33 mouse cellular contexts compared by ENCODE assay signal in the genomic region with DNA sequence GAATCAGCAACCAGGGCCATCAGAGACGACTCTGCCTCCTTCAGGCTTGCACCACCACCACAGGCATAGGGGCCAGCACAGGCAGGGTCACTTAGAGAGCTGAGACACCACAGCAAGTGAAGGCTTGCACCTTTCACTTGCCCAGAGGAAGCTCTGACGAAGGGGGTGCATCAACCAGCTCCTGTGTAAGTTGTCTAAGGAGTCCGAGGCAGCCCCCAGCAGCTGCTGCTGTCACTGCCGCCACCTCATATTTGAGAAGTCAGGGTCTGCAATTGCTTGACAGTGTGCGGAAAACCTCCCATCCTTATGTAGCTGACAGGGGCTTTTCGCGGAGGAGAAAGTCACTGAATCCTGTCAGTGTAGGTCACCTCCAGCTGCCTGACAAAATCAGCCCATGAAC. TPM values are rescaled to one million over a fixed set of nuclear protein-coding genes. Genes with fewer than 3 reads are reported as not detected.
"Had no signal": no experiment of that assay in that cellular context is flagged by ENCODE, and none has a peak within 500 bp of the region (broad histone marks: within the 10 kb centered on the region; RNA-seq: fewer than 3 reads in every experiment).

No protein-coding gene starts in this region.

- H3K4me2 ChIP-seq: heart, embryonic 12.5 days; hindbrain, embryonic 13.5 days; hindbrain, embryonic 15.5 days; kidney, embryonic 15.5 days; limb, embryonic 13.5 days; limb, embryonic 15.5 days; liver, embryonic 11.5 days had no signal

- ATAC-seq: hindbrain, postnatal 0 days had no signal

- DNase-seq: gastrocnemius, postnatal 14 days; gastrocnemius, postnatal 36 days; heart, adult 18-20 months; heart, postnatal 14 days; heart, postnatal 36 days; kidney, adult 11 months; kidney, adult 2 months; kidney, adult 9 months; kidney, postnatal 14 days; kidney, postnatal 36 days; layer of hippocampus, adult 9-11 months; layer of hippocampus, postnatal 36 days; left cerebral cortex, postnatal 4 days had no signal

- H3K9me3 ChIP-seq: heart, embryonic 10.5 days; heart, embryonic 12.5 days; hindbrain, embryonic 13.5 days; hindbrain, embryonic 15.5 days; kidney, embryonic 15.5 days; limb, embryonic 13.5 days; limb, embryonic 15.5 days had no signal

- H3K27me3 ChIP-seq: heart, embryonic 12.5 days; hindbrain, embryonic 13.5 days; hindbrain, embryonic 15.5 days; kidney, embryonic 15.5 days; limb, embryonic 13.5 days; limb, embryonic 15.5 days had no signal

- H3K36me3 ChIP-seq: hindbrain, embryonic 13.5 days; hindbrain, embryonic 15.5 days had no signal

- H3K4me1 ChIP-seq: heart, embryonic 10.5 days; heart, embryonic 12.5 days; hindbrain, embryonic 13.5 days; hindbrain, embryonic 15.5 days; kidney, embryonic 15.5 days; limb, embryonic 13.5 days; limb, embryonic 15.5 days had no signal

- H3K27ac ChIP-seq: heart, embryonic 10.5 days; hindbrain, embryonic 13.5 days; hindbrain, embryonic 15.5 days; hindbrain, postnatal 0 days; kidney, embryonic 15.5 days; kidney, postnatal 0 days; limb, embryonic 13.5 days; limb, embryonic 15.5 days; liver, embryonic 14.5 days had no signal

- H3K9ac ChIP-seq: heart, embryonic 12.5 days; hindbrain, embryonic 13.5 days; hindbrain, embryonic 15.5 days; kidney, embryonic 15.5 days; limb, embryonic 13.5 days; limb, embryonic 15.5 days; liver, embryonic 14.5 days had no signal

- H3K4me3 ChIP-seq: heart, embryonic 10.5 days; heart, embryonic 12.5 days; hindbrain, embryonic 13.5 days; hindbrain, embryonic 15.5 days; kidney, embryonic 15.5 days; limb, embryonic 13.5 days; limb, embryonic 15.5 days had no signal

RNA-seq across cellular contexts. Expression of a gene that starts 24.1 kb away (rescaled TPM):
- total RNA-seq: gastrocnemius, adult 18-20 months; gastrocnemius, postnatal 14 days; gastrocnemius, postnatal 36 days; heart, postnatal 36 days; hindbrain, postnatal 0 days; layer of hippocampus, adult 18-20 months; layer of hippocampus, adult 8-10 months; layer of hippocampus, postnatal 14 days; layer of hippocampus, postnatal 36 days; left cerebral cortex, adult 18-20 months; left cerebral cortex, adult 8-10 months; left cerebral cortex, postnatal 10 days; left cerebral cortex, postnatal 25 days; left cerebral cortex, postnatal 4 days had no signal
- polyA plus RNA-seq: heart, embryonic 10.5 days; hindbrain, embryonic 11.5 days; hindbrain, embryonic 15.5 days; kidney, embryonic 15.5 days had no signal
